Mouse (Mus musculus) myocyte (in vitro differentiated cells): ENCODE measurements around the gene Cdt1. TPM values are rescaled to one million over a fixed set of nuclear protein-coding genes. Genes with fewer than 3 reads are reported as not detected.

ENCODE experiments used
- H3K27me3 ChIP-seq: one replicate; pipeline ENCODE4 v1.6.1; 2011; ENCODE audit not compliant: control insufficient read depth, insufficient read depth, insufficient read length
- H3K36me3 ChIP-seq: one replicate; pipeline ENCODE4 v1.6.1; 2011; ENCODE audit not compliant: control insufficient read depth, insufficient read depth
- H3K4me2 ChIP-seq: one replicate; pipeline ENCODE4 v1.6.1; 2011; ENCODE audit warnings: low read depth, control low read depth
- H3K4me3 ChIP-seq: one replicate; pipeline ENCODE4 v1.5.1; 2011; ENCODE audit warnings: mild to moderate bottlenecking, control low read depth, moderate library complexity
- H3K79me2 ChIP-seq: one replicate; pipeline ENCODE4 v1.6.1; 2011; ENCODE audit not compliant: control insufficient read depth, insufficient read depth
- H3ac ChIP-seq: one replicate; pipeline ENCODE4 v1.6.1; 2011; ENCODE audit not compliant: control insufficient read depth, insufficient read length
- CEBPB ChIP-seq: IDR thresholded peaks from 2 replicates; pipeline ENCODE4 v1.6.1; 2011; ENCODE audit warnings: mild to moderate bottlenecking, moderate library complexity; ENCODE audit not compliant: poor library complexity, insufficient read depth, severe bottlenecking
- E2F4 ChIP-seq: IDR thresholded peaks from one replicate; pipeline ENCODE4 v1.6.1; 2011; ENCODE audit warnings: mild to moderate bottlenecking, control low read depth, moderate library complexity; ENCODE audit not compliant: insufficient read depth
- MAX ChIP-seq: IDR thresholded peaks from one replicate; pipeline ENCODE4 v1.6.1; 2011; ENCODE audit warnings: low read depth, mild to moderate bottlenecking, control low read depth
- MYOD1 ChIP-seq, 3 experiments: IDR thresholded peaks; one replicate each; pipeline ENCODE4 v1.6.1; 2011; ENCODE audit warnings: control low read depth in 2 of 3, low read depth in 2 of 3, mild to moderate bottlenecking in 2 of 3, moderate library complexity in 1 of 3; ENCODE audit not compliant: insufficient read length in 2 of 3, control insufficient read depth in 1 of 3
- MYOG ChIP-seq, 3 experiments: IDR thresholded peaks; one replicate each; pipeline ENCODE4 v1.6.1; 2011; ENCODE audit warnings: control low read depth in 2 of 3, low read depth in 2 of 3, mild to moderate bottlenecking in 2 of 3; ENCODE audit not compliant: insufficient read length in 2 of 3, control insufficient read depth in 1 of 3, insufficient read depth in 1 of 3
- POLR2A ChIP-seq: IDR thresholded peaks from one replicate; pipeline ENCODE4 v1.6.1; 2011; ENCODE audit warnings: low read depth, mild to moderate bottlenecking, control low read depth, moderate library complexity; ENCODE audit not compliant: insufficient read length
- POLR2AphosphoS2 ChIP-seq: IDR thresholded peaks from one replicate; pipeline ENCODE4 v1.6.1; 2011; ENCODE audit warnings: low read depth, control low read depth; ENCODE audit not compliant: insufficient read length
- REST ChIP-seq: IDR thresholded peaks from one replicate; pipeline ENCODE4 v1.6.1; 2011; ENCODE audit warnings: mild to moderate bottlenecking, control low read depth, moderate library complexity; ENCODE audit not compliant: insufficient read depth, insufficient read length
- SRF ChIP-seq: IDR thresholded peaks from one replicate; pipeline ENCODE4 v1.6.1; 2011; ENCODE audit warnings: low read depth; ENCODE audit not compliant: control insufficient read depth, insufficient read length
- TCF12 ChIP-seq: IDR thresholded peaks from one replicate; pipeline ENCODE4 v1.6.1; 2011; ENCODE audit warnings: mild to moderate bottlenecking, control low read depth; ENCODE audit not compliant: poor library complexity, insufficient read depth, severe bottlenecking
- TCF3 ChIP-seq: IDR thresholded peaks from one replicate; pipeline ENCODE4 v1.6.1; 2011; ENCODE audit warnings: low read depth, control low read depth; ENCODE audit not compliant: insufficient read length
- USF1 ChIP-seq: IDR thresholded peaks from one replicate; pipeline ENCODE4 v1.6.1; 2011; ENCODE audit warnings: low read depth, mild to moderate bottlenecking, control low read depth, moderate library complexity
- polyA plus RNA-seq: library from polyadenylated mRNA; unstranded; fragments of >200 nt; fragmentation: generic; extraction: Trizol; gene quantifications from one replicate; pipeline ENCODE4 v1.2.1, GENCODE M21; 2012; ENCODE audit warnings: missing spikeins

Cdt1 gene
- polyA plus RNA-seq, 1 experiment = 19.7 TPM

- H3ac ChIP-seq = no peak overlapping the region
- no peaks in the 10 kb centered on the region for H3K27me3 ChIP-seq
- no peak for TF ChIP-seq TCF3
- TF ChIP-seq E2F4 = no peak
- no peak for TF ChIP-seq REST
- no peak for TF ChIP-seq MYOG (IDR thresholded peaks at IDR 0.05; ENCODE audit: control insufficient read depth in 1 of 3, insufficient read depth in 1 of 3, insufficient read length in 2 of 3, low read depth in 2 of 3)
- no peak for TF ChIP-seq MAX
- no peak for TF ChIP-seq POLR2A
- no peak for TF ChIP-seq SRF
- no peak for TF ChIP-seq MYOD1 (IDR thresholded peaks at IDR 0.05; ENCODE audit: control insufficient read depth in 1 of 3, insufficient read length in 2 of 3, low read depth in 2 of 3)
- no peak for TF ChIP-seq POLR2AphosphoS2
- no peak for TF ChIP-seq CEBPB
- TF ChIP-seq USF1 = no peak
- no peak for TF ChIP-seq TCF12
- H3K36me3 ChIP-seq = no peaks in the 10 kb centered on the region
- H3K4me2 ChIP-seq = no peak overlapping the region
- H3K4me3 ChIP-seq = no peak overlapping the region
- H3K79me2 ChIP-seq = peaks cover 8% of the 10 kb centered on the region
Measured at GRCm38 (mm10) chr8:122554786-122555185, 13.0 kb upstream of the Cdt1 start.

GRCm38 (mm10) chr8:122556030-122557009 is 11.5 kb upstream of the Cdt1 start:
- no peak overlapping the region for H3ac ChIP-seq
- TF ChIP-seq MYOG (IDR thresholded peaks at IDR 0.05; ENCODE audit: control insufficient read depth in 1 of 3, insufficient read depth in 1 of 3, insufficient read length in 2 of 3, low read depth in 2 of 3) = peak in 1 of 3 experiments; percentile 16
- no peak for TF ChIP-seq CEBPB
- no peak for TF ChIP-seq REST
- TF ChIP-seq TCF12 = no peak
- TF ChIP-seq POLR2AphosphoS2 = no peak
- peak in 1 of 3 experiments; percentile 38 for TF ChIP-seq MYOD1 (IDR thresholded peaks at IDR 0.05; ENCODE audit: control insufficient read depth in 1 of 3, insufficient read length in 2 of 3, low read depth in 2 of 3)
- no peak for TF ChIP-seq TCF3
- no peak for TF ChIP-seq SRF
- peak; percentile 75 for TF ChIP-seq POLR2A
- no peak for TF ChIP-seq E2F4
- no peak for TF ChIP-seq USF1
- no peak overlapping the region for H3K4me3 ChIP-seq
- no peaks in the 10 kb centered on the region for H3K36me3 ChIP-seq
- no peaks in the 10 kb centered on the region for H3K79me2 ChIP-seq
- peak overlapping the region; percentile 81 for H3K4me2 ChIP-seq
- H3K27me3 ChIP-seq = no peaks in the 10 kb centered on the region

GRCm38 (mm10) chr8:122557248-122558038 is 10.4 kb upstream of the Cdt1 start:
- Histone ChIP-seq H3K27me3 (no peaks in the 10 kb centered on the region), H3K79me2 (no peaks in the 10 kb centered on the region), H3K4me3 (no peak overlapping the region), H3K36me3 (no peaks in the 10 kb centered on the region), H3ac (no peak overlapping the region), H3K4me2 (peak overlapping the region; percentile 81)
- TF ChIP-seq SRF (no peak), POLR2A (peak; percentile 33), POLR2AphosphoS2 (no peak), REST (no peak)

GRCm38 (mm10) chr8:122558671-122559349 is 9.0 kb upstream of the Cdt1 start:
- Histone ChIP-seq H3ac (no peak overlapping the region), H3K4me2 (no peak overlapping the region), H3K4me3 (no peak overlapping the region), H3K27me3 (no peaks in the 10 kb centered on the region), H3K36me3 (no peaks in the 10 kb centered on the region), H3K79me2 (no peaks in the 10 kb centered on the region)
- TF ChIP-seq TCF12 (no peak), MYOD1 (IDR thresholded peaks at IDR 0.05; ENCODE audit: control insufficient read depth in 1 of 3, insufficient read length in 2 of 3, low read depth in 2 of 3) (no peak), CEBPB (no peak), USF1 (no peak), POLR2AphosphoS2 (no peak), MYOG (IDR thresholded peaks at IDR 0.05; ENCODE audit: control insufficient read depth in 1 of 3, insufficient read depth in 1 of 3, insufficient read length in 2 of 3, low read depth in 2 of 3) (no peak), E2F4 (no peak), SRF (no peak), MAX (no peak), POLR2A (no peak), TCF3 (no peak), REST (no peak)
